Mouse (Mus musculus): ENCODE data around the gene Olfr642. TPM values are rescaled to one million over a fixed set of nuclear protein-coding genes. Genes with fewer than 3 reads are reported as not detected.

Olfr642 gene
- polyA plus RNA-seq, 1 experiment: not detected

- no peaks in the 10 kb centered on the region for H3K27me3 ChIP-seq (replicated peaks)
- TF ChIP-seq GATA1 (IDR thresholded peaks at IDR 0.05; ENCODE audit: borderline replicate concordance, low read length): no peak
- no peak for TF ChIP-seq FLI1 (IDR thresholded peaks at IDR 0.05; ENCODE audit: low read length)
- H3K4me3 ChIP-seq (replicated peaks): no peak overlapping the region
These were observed 33.5 kb downstream of the Olfr642 start for GRCm38 (mm10) chr7:104018953-104019352.

DNA sequence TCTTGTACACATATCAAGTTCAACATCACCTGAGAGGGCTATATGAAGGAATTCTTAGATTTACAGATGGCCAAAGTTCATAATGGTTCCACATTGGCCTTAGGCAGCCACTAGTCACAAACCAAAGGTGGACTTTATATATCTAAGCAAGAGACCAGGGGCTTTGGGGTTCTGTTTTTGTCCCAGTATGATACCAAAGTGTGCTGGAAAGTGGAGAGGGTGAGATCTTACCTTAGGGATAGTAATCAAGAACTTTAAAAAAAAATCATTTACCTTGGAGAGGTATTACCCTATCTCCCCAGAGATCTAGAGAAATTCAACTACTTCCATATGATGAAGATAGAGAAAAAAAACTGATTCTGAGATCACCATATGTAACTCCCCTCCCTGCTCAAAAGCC, 35.3 kb downstream of the Olfr642 start, which contains the start of gene Olfr639:
Gene Olfr639, minus strand, starts transcription at position 101 of the 400 bp plus-strand sequence.
- TF ChIP-seq GATA1 (IDR thresholded peaks at IDR 0.05; ENCODE audit: borderline replicate concordance, low read length): no peak
- no peak for TF ChIP-seq FLI1 (IDR thresholded peaks at IDR 0.05; ENCODE audit: low read length)
- no peaks in the 10 kb centered on the region for H3K4me1 ChIP-seq
- no peak within 1 kb of the TSS for H3K4me3 ChIP-seq (replicated peaks)
- no peaks in the 10 kb centered on the region for H3K27me3 ChIP-seq (replicated peaks)
- no peaks in the 10 kb centered on the region for H3K9me3 ChIP-seq
- H3K36me3 ChIP-seq (replicated peaks; ENCODE audit: low read length): no peaks in the 10 kb centered on the region

More at GRCm38 (mm10) chr7:104018953-104019352, 33.5 kb downstream of the Olfr642 start:
- no peaks in the 10 kb centered on the region for H3K4me1 ChIP-seq
- no peaks in the 10 kb centered on the region for H3K36me3 ChIP-seq (replicated peaks; ENCODE audit: low read length)
- no peaks in the 10 kb centered on the region for H3K9me3 ChIP-seq

DNA sequence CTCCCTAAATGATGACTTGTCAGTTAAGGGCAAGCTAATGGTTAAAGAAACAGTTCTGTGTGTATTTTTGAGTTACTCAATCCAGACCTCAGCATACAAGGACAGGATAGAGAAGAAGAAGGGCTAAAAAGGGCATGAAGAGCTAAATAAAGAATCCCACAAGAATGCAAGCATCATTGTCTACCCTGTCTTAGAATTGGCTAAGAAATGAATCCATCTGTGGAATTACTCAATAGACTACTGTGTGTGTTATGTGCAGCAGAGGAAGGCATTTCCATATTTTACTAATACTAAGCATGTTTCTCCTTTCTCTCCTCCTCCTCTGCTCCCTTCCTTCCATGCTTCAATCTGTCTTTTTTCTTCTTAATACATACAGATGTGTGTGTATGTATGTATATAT, 53.3 kb downstream of the Olfr642 start:
- no peak overlapping the region for H3K4me3 ChIP-seq (replicated peaks)
- H3K27me3 ChIP-seq (replicated peaks): no peaks in the 10 kb centered on the region
- no peaks in the 10 kb centered on the region for H3K36me3 ChIP-seq (replicated peaks; ENCODE audit: low read length)
- no peak for TF ChIP-seq FLI1 (IDR thresholded peaks at IDR 0.05; ENCODE audit: low read length)
- no peak for TF ChIP-seq GATA1 (IDR thresholded peaks at IDR 0.05; ENCODE audit: borderline replicate concordance, low read length)
- no peaks in the 10 kb centered on the region for H3K9me3 ChIP-seq
- H3K4me1 ChIP-seq: no peaks in the 10 kb centered on the region

GRCm38 (mm10) chr7:103998446-103998845, 54.0 kb downstream of the Olfr642 start, which contains the start of gene Olfr638:
Olfr638 (plus strand) TSS chr7:103998746.
- H3K36me3 ChIP-seq (replicated peaks; ENCODE audit: low read length): no peaks in the 10 kb centered on the region
- H3K4me1 ChIP-seq: no peaks in the 10 kb centered on the region
- no peak within 1 kb of the TSS for H3K4me3 ChIP-seq (replicated peaks)
- TF ChIP-seq GATA1 (IDR thresholded peaks at IDR 0.05; ENCODE audit: borderline replicate concordance, low read length) (no peak), FLI1 (IDR thresholded peaks at IDR 0.05; ENCODE audit: low read length) (no peak)
- no peaks in the 10 kb centered on the region for H3K27me3 ChIP-seq (replicated peaks)
- H3K9me3 ChIP-seq: no peaks in the 10 kb centered on the region

Other genes starting within 250 kb of the Olfr642 start
- gene Hbb-bt, start 238.7 kb downstream of the Olfr642 start, polyA plus RNA-seq (2012; ENCODE audit: insufficient read depth, low replicate concordance): 492 and 1,761 TPM in 2 replicates
- gene Hbb-bs, start 224.6 kb downstream of the Olfr642 start, polyA plus RNA-seq (2012; ENCODE audit: insufficient read depth, low replicate concordance): 423 and 663 TPM in 2 replicates
- gene Hbb-bh2, start 212.1 kb downstream of the Olfr642 start, polyA plus RNA-seq (2012; ENCODE audit: insufficient read depth, low replicate concordance): not detected in 2 replicates
- gene Hbb-bh1, start 209.5 kb downstream of the Olfr642 start, polyA plus RNA-seq (2012; ENCODE audit: insufficient read depth, low replicate concordance): not detected in 2 replicates
- 3.6 TPM in 1 of 2 replicates, not detected in the other for gene Hbb-y, start 199.4 kb downstream of the Olfr642 start, polyA plus RNA-seq (2012; ENCODE audit: insufficient read depth, low replicate concordance)
- gene Olfr66, start 166.4 kb downstream of the Olfr642 start, polyA plus RNA-seq (2012; ENCODE audit: insufficient read depth, low replicate concordance): not detected in 2 replicates
- not detected in 2 replicates for gene Olfr64, start 158.2 kb downstream of the Olfr642 start, polyA plus RNA-seq (2012; ENCODE audit: insufficient read depth, low replicate concordance)
- gene Olfr65, start 149.2 kb downstream of the Olfr642 start, polyA plus RNA-seq (2012; ENCODE audit: insufficient read depth, low replicate concordance): not detected in 2 replicates
- gene Olfr631, start 123.8 kb downstream of the Olfr642 start, polyA plus RNA-seq (2012; ENCODE audit: insufficient read depth, low replicate concordance): not detected in 2 replicates
- gene Olfr632, start 118.3 kb downstream of the Olfr642 start, polyA plus RNA-seq (2012; ENCODE audit: insufficient read depth, low replicate concordance): not detected in 2 replicates
- gene Olfr633, start 108.2 kb downstream of the Olfr642 start, polyA plus RNA-seq (2012; ENCODE audit: insufficient read depth, low replicate concordance): not detected in 2 replicates
- gene Olfr635, start 81.5 kb downstream of the Olfr642 start, polyA plus RNA-seq (2012; ENCODE audit: insufficient read depth, low replicate concordance): not detected in 2 replicates
- gene Olfr638, start 53.9 kb downstream of the Olfr642 start, polyA plus RNA-seq (2012; ENCODE audit: insufficient read depth, low replicate concordance): not detected in 2 replicates
- not detected in 2 replicates for gene Olfr639, start 35.4 kb downstream of the Olfr642 start, polyA plus RNA-seq (2012; ENCODE audit: insufficient read depth, low replicate concordance)
- not detected in 2 replicates for gene Olfr640, start 27.1 kb downstream of the Olfr642 start, polyA plus RNA-seq (2012; ENCODE audit: insufficient read depth, low replicate concordance)
- gene Olfr641, start 17.2 kb downstream of the Olfr642 start, polyA plus RNA-seq (2012; ENCODE audit: insufficient read depth, low replicate concordance): not detected in 2 replicates
- gene 4930516K23Rik, start 8.8 kb upstream of the Olfr642 start, polyA plus RNA-seq (2012; ENCODE audit: insufficient read depth, low replicate concordance): 0.04 TPM in 1 of 2 replicates, not detected in the other
- gene Olfr644, start 19.2 kb upstream of the Olfr642 start, polyA plus RNA-seq (2012; ENCODE audit: insufficient read depth, low replicate concordance): not detected in 2 replicates
- gene Olfr645, start 32.8 kb upstream of the Olfr642 start, polyA plus RNA-seq (2012; ENCODE audit: insufficient read depth, low replicate concordance): not detected in 2 replicates
- gene Olfr646, start 52.2 kb upstream of the Olfr642 start, polyA plus RNA-seq (2012; ENCODE audit: insufficient read depth, low replicate concordance): 0.13 TPM in 1 of 2 replicates, not detected in the other
- gene Ubqln5, start 77.2 kb upstream of the Olfr642 start, polyA plus RNA-seq (2012; ENCODE audit: insufficient read depth, low replicate concordance): not detected in 2 replicates
- not detected in 2 replicates for gene Olfr643, start 84.7 kb upstream of the Olfr642 start, polyA plus RNA-seq (2012; ENCODE audit: insufficient read depth, low replicate concordance)
- not detected in 2 replicates for gene Ubqln3, start 90.6 kb upstream of the Olfr642 start, polyA plus RNA-seq (2012; ENCODE audit: insufficient read depth, low replicate concordance)
- gene Ubqlnl, start 97.9 kb upstream of the Olfr642 start, polyA plus RNA-seq (2012; ENCODE audit: insufficient read depth, low replicate concordance): 0.06 TPM in 1 of 2 replicates, not detected in the other
- gene Olfm5, start 112.2 kb upstream of the Olfr642 start, polyA plus RNA-seq (2012; ENCODE audit: insufficient read depth, low replicate concordance): not detected in 2 replicates
- not detected in 2 replicates for gene Olfr648, start 130.7 kb upstream of the Olfr642 start, polyA plus RNA-seq (2012; ENCODE audit: insufficient read depth, low replicate concordance)
- gene Olfr649, start 143.3 kb upstream of the Olfr642 start, polyA plus RNA-seq (2012; ENCODE audit: insufficient read depth, low replicate concordance): not detected in 2 replicates
- gene Trim6, start 166.1 kb upstream of the Olfr642 start, polyA plus RNA-seq (2012; ENCODE audit: insufficient read depth, low replicate concordance): 0.39 and 1.5 TPM in 2 replicates
- gene Trim34a, start 191.8 kb upstream of the Olfr642 start, polyA plus RNA-seq (2012; ENCODE audit: insufficient read depth, low replicate concordance): 0.30 TPM in 1 of 2 replicates, not detected in the other
- 0.08 TPM in 1 of 2 replicates, not detected in the other for gene Trim5, start 235.4 kb upstream of the Olfr642 start, polyA plus RNA-seq (2012; ENCODE audit: insufficient read depth, low replicate concordance)